Mouse (Mus musculus): ENCODE data around the gene Scrg1.
"Not testable (repeated sequence)": the region's sequence is repeated elsewhere in the genome, so short reads cannot be mapped to it uniquely, and the experiment has no call there.

The Scrg1 gene

GRCm38 (mm10) chr8:57455765-57456164 lies at the start of gene Scrg1:
Gene Scrg1 (plus strand): TSS chr8:57455923.
- DNase-seq (ENCODE audit: low spot score), result no peak

GRCm38 (mm10) chr8:57406366-57406765 lies 49.4 kb upstream of the Scrg1 start:
- no peak for DNase-seq (ENCODE audit: low spot score)

- no peak for DNase-seq (ENCODE audit: low spot score)
These were observed 46.4 kb upstream of the Scrg1 start for GRCm38 (mm10) chr8:57409333-57409732.

- no peak for DNase-seq (ENCODE audit: low spot score)
These were observed 45.8 kb upstream of the Scrg1 start for GRCm38 (mm10) chr8:57409779-57410472.

GRCm38 (mm10) chr8:57410473-57410863 lies 45.3 kb upstream of the Scrg1 start:
- no peak for DNase-seq (ENCODE audit: low spot score)

- no peak for DNase-seq (ENCODE audit: low spot score)
These were observed 44.4 kb upstream of the Scrg1 start for GRCm38 (mm10) chr8:57411366-57411765.

- DNase-seq (ENCODE audit: low spot score), result no peak
These were observed 38.9 kb upstream of the Scrg1 start for GRCm38 (mm10) chr8:57416827-57417226.

- DNase-seq (ENCODE audit: low spot score), result no peak
These were observed 29.6 kb upstream of the Scrg1 start for GRCm38 (mm10) chr8:57426074-57426473.

GRCm38 (mm10) chr8:57427581-57428366 lies 27.9 kb upstream of the Scrg1 start:
- peak; percentile 64 for DNase-seq (ENCODE audit: low spot score)

- no peak for DNase-seq (ENCODE audit: low spot score)
These were observed 27.2 kb upstream of the Scrg1 start for GRCm38 (mm10) chr8:57428566-57428965.

- DNase-seq (ENCODE audit: low spot score), result peak; percentile 48
These were observed 26.4 kb upstream of the Scrg1 start for GRCm38 (mm10) chr8:57429166-57429887.

- not testable (repeated sequence) for DNase-seq (ENCODE audit: low spot score)
These were observed 25.8 kb upstream of the Scrg1 start for GRCm38 (mm10) chr8:57429888-57430274.

- DNase-seq (ENCODE audit: low spot score), result no peak
These were observed 24.8 kb upstream of the Scrg1 start for GRCm38 (mm10) chr8:57430901-57431300.

- DNase-seq (ENCODE audit: low spot score), result no peak
These were observed 22.9 kb upstream of the Scrg1 start for GRCm38 (mm10) chr8:57432802-57433201.

- DNase-seq (ENCODE audit: low spot score), result no peak
These were observed 19.8 kb upstream of the Scrg1 start for GRCm38 (mm10) chr8:57435768-57436436.

GRCm38 (mm10) chr8:57436437-57436796 lies 19.3 kb upstream of the Scrg1 start:
- no peak for DNase-seq (ENCODE audit: low spot score)

GRCm38 (mm10) chr8:57441131-57441530 lies 14.6 kb upstream of the Scrg1 start:
- no peak for DNase-seq (ENCODE audit: low spot score)

GRCm38 (mm10) chr8:57441556-57441955 lies 14.2 kb upstream of the Scrg1 start:
- DNase-seq (ENCODE audit: low spot score), result no peak

GRCm38 (mm10) chr8:57443289-57443688 lies 12.4 kb upstream of the Scrg1 start:
- DNase-seq (ENCODE audit: low spot score), result no peak

GRCm38 (mm10) chr8:57445901-57446300 lies 9.8 kb upstream of the Scrg1 start:
- DNase-seq (ENCODE audit: low spot score), result not testable (repeated sequence)

GRCm38 (mm10) chr8:57450726-57451125 lies 5.0 kb upstream of the Scrg1 start:
- DNase-seq (ENCODE audit: low spot score), result no peak

GRCm38 (mm10) chr8:57451896-57452295 lies 3.8 kb upstream of the Scrg1 start:
- no peak for DNase-seq (ENCODE audit: low spot score)

Measured in T-cell, adult 2 months (primary cell).